Mouse (Mus musculus) intestine, embryonic 15.5 days (tissue): ENCODE measurements around the gene Atp8a1. TPM values are rescaled to one million over a fixed set of nuclear protein-coding genes. Genes with fewer than 3 reads are reported as not detected.
A peak's percentile ranks its signal among the peaks of the same experiment; 100 is the strongest.

Source experiments
- ATAC-seq: fragments of 200-750 bp; cut with Nextera tagmentation; 2 replicates; pipeline ENCODE4 v1.8.0; 2017; ENCODE audit warnings: moderate TSS enrichment, moderate library complexity
- H3K27ac ChIP-seq: fragments of 300-500 bp; sonication (generic); 2 replicates; pipeline ENCODE4 v1.5.1; 2015; ENCODE audit warnings: mild to moderate bottlenecking, inconsistent platforms
- H3K27me3 ChIP-seq: fragments of 300-500 bp; sonication (generic); replicated peaks from 2 replicates; pipeline ENCODE4 v1.6.1; 2015; ENCODE audit warnings: inconsistent platforms
- H3K36me3 ChIP-seq: fragments of 300-500 bp; sonication (generic); 2 replicates; pipeline ENCODE4 v1.6.1; 2015; ENCODE audit warnings: inconsistent platforms
- H3K4me1 ChIP-seq: fragments of 300-500 bp; sonication (generic); replicated peaks from 2 replicates; pipeline ENCODE4 v1.6.1; 2015; ENCODE audit warnings: inconsistent platforms
- H3K4me2 ChIP-seq: fragments of 300-500 bp; sonication (generic); replicated peaks from 2 replicates; pipeline ENCODE4 v1.6.1; 2015; ENCODE audit warnings: mild to moderate bottlenecking, inconsistent platforms
- H3K4me3 ChIP-seq: fragments of 300-500 bp; sonication (generic); replicated peaks from 2 replicates; pipeline ENCODE4 v1.5.1; 2015; ENCODE audit warnings: inconsistent platforms
- H3K9ac ChIP-seq: fragments of 300-500 bp; sonication (generic); 2 replicates; pipeline ENCODE4 v1.6.1; 2015; ENCODE audit warnings: inconsistent platforms
- H3K9me3 ChIP-seq: fragments of 300-500 bp; sonication (generic); 2 replicates; pipeline ENCODE4 v1.6.1; 2016; ENCODE audit warnings: inconsistent platforms
- WGBS: fragments of 180-500 bp; shearing (Covaris S2); methylation state at CpG from one replicate; pipeline ENCODE4 v1.1.7; 2015; 5-methylcytosine and 5-hydroxymethylcytosine counted together
- polyA plus RNA-seq: library from polyadenylated mRNA; unstranded; fragments of >200 nt; fragmentation: Nextera tagmentation; extraction: Ambion mirVana; gene quantifications from 2 replicates; pipeline ENCODE4 v1.2.1, GENCODE M21; 2015

Atp8a1 gene
- polyA plus RNA-seq, 1 experiment from 2014 or later, result 16.5 TPM

- Histone ChIP-seq H3K4me2 (peak overlapping the region; percentile 90; the same call in 1 of the 2 replicates), H3K27me3 (no peaks in the 10 kb centered on the region), H3K36me3 (no peaks in the 10 kb centered on the region), H3K27ac (no peak overlapping the region), H3K9me3 (no peaks in the 10 kb centered on the region), H3K4me1 (peaks cover 12% of the 10 kb centered on the region), H3K4me3 (no peak overlapping the region), H3K9ac (no peak overlapping the region)
- WGBS, result 63% methylated on average over 12 of the region's 12 CpGs
- no peak for ATAC-seq
Observed at GRCm38 (mm10) chr5:67848511-67849014, 1.3 kb upstream of the Atp8a1 start.

- H3K4me1 ChIP-seq, result peaks cover 12% of the 10 kb centered on the region
- peak overlapping the region; percentile 90 for H3K4me3 ChIP-seq
- H3K4me2 ChIP-seq, result peak overlapping the region; percentile 90
- WGBS, result under 1% methylated on average over 35 of the region's 39 CpGs
- ATAC-seq, result no peak; the same call in 1 of the 2 replicates
- no peaks in the 10 kb centered on the region for H3K36me3 ChIP-seq
- no peaks in the 10 kb centered on the region for H3K9me3 ChIP-seq
- H3K27ac ChIP-seq, result peak overlapping the region; percentile 77
- H3K9ac ChIP-seq, result peak overlapping the region; percentile 64
- no peaks in the 10 kb centered on the region for H3K27me3 ChIP-seq
Observed at GRCm38 (mm10) chr5:67846361-67847224, 641 bp downstream of the Atp8a1 start.

- no peaks in the 10 kb centered on the region for H3K27me3 ChIP-seq
- peak; percentile 16 for ATAC-seq
- peaks cover 12% of the 10 kb centered on the region for H3K4me1 ChIP-seq
- H3K9ac ChIP-seq, result no peak overlapping the region
- no peaks in the 10 kb centered on the region for H3K36me3 ChIP-seq
- H3K27ac ChIP-seq, result peak overlapping the region; percentile 45; the same call in 1 of the 2 replicates
- no peaks in the 10 kb centered on the region for H3K9me3 ChIP-seq
- 0 out of 2 replicates have a peak overlapping the region, but pooled peaks have one; percentile 12 for H3K4me3 ChIP-seq
- peak overlapping the region; percentile 90 for H3K4me2 ChIP-seq
- 14% methylated on average over 8 of the region's 8 CpGs for WGBS
Observed at GRCm38 (mm10) chr5:67845190-67845691, 2.0 kb downstream of the Atp8a1 start.

- H3K4me2 ChIP-seq, result no peak overlapping the region
- H3K27ac ChIP-seq, result no peak overlapping the region
- no peak for ATAC-seq
- no peaks in the 10 kb centered on the region for H3K27me3 ChIP-seq
- H3K4me3 ChIP-seq, result no peak overlapping the region
- peaks cover 12% of the 10 kb centered on the region for H3K4me1 ChIP-seq
- 44% methylated on average over 4 of the region's 4 CpGs for WGBS
- no peak overlapping the region for H3K9ac ChIP-seq
- no peaks in the 10 kb centered on the region for H3K36me3 ChIP-seq
- H3K9me3 ChIP-seq, result no peaks in the 10 kb centered on the region
Observed at GRCm38 (mm10) chr5:67844070-67844469, 3.2 kb downstream of the Atp8a1 start.

- no peaks in the 10 kb centered on the region for H3K36me3 ChIP-seq
- ATAC-seq, result 0 out of 2 replicates have a peak, but pooled peaks have one; percentile 18
- WGBS, result 40% methylated on average over 6 of the region's 6 CpGs
- H3K4me3 ChIP-seq, result no peak overlapping the region
- H3K27ac ChIP-seq, result 0 out of 2 replicates have a peak overlapping the region, but pooled peaks have one; percentile 8
- H3K4me2 ChIP-seq, result no peak overlapping the region
- H3K9ac ChIP-seq, result no peak overlapping the region
- H3K27me3 ChIP-seq, result no peaks in the 10 kb centered on the region
- H3K9me3 ChIP-seq, result no peaks in the 10 kb centered on the region
- H3K4me1 ChIP-seq, result peaks cover 11% of the 10 kb centered on the region
Observed at GRCm38 (mm10) chr5:67842306-67842705, 4.9 kb downstream of the Atp8a1 start.

- Histone ChIP-seq H3K4me2 (no peak overlapping the region), H3K9me3 (no peaks in the 10 kb centered on the region), H3K4me3 (no peak overlapping the region), H3K36me3 (no peaks in the 10 kb centered on the region), H3K4me1 (0 out of 2 replicates have a peak, but pooled peaks cover 3% of the 10 kb centered on the region), H3K27me3 (no peaks in the 10 kb centered on the region), H3K9ac (no peak overlapping the region), H3K27ac (no peak overlapping the region)
- no peak for ATAC-seq
- 88% methylated on average over 5 of the region's 5 CpGs for WGBS
Observed at GRCm38 (mm10) chr5:67833841-67834240, 13.4 kb downstream of the Atp8a1 start.

- 69% methylated on average over 10 of the region's 10 CpGs for WGBS
- no peak overlapping the region for H3K27ac ChIP-seq
- no peaks in the 10 kb centered on the region for H3K9me3 ChIP-seq
- ATAC-seq, result peak; percentile 78
- H3K4me2 ChIP-seq, result no peak overlapping the region
- H3K36me3 ChIP-seq, result no peaks in the 10 kb centered on the region
- no peak overlapping the region for H3K9ac ChIP-seq
- H3K4me1 ChIP-seq, result 0 out of 2 replicates have a peak, but pooled peaks cover 3% of the 10 kb centered on the region
- H3K4me3 ChIP-seq, result no peak overlapping the region
- H3K27me3 ChIP-seq, result no peaks in the 10 kb centered on the region
Observed at GRCm38 (mm10) chr5:67831293-67832147, 15.7 kb downstream of the Atp8a1 start.

GRCm38 (mm10) chr5:67828356-67828755 lies 18.9 kb downstream of the Atp8a1 start:
- no peak for ATAC-seq
- 89% methylated on average over 3 of the region's 3 CpGs for WGBS
- Histone ChIP-seq H3K27me3 (no peaks in the 10 kb centered on the region), H3K9me3 (no peaks in the 10 kb centered on the region), H3K36me3 (no peaks in the 10 kb centered on the region), H3K4me3 (no peak overlapping the region), H3K4me2 (no peak overlapping the region), H3K27ac (no peak overlapping the region), H3K9ac (no peak overlapping the region), H3K4me1 (0 out of 2 replicates have a peak, but pooled peaks cover 3% of the 10 kb centered on the region)

GRCm38 (mm10) chr5:67826935-67827334 lies 20.3 kb downstream of the Atp8a1 start:
- Histone ChIP-seq H3K9me3 (no peaks in the 10 kb centered on the region), H3K9ac (no peak overlapping the region), H3K4me3 (no peak overlapping the region), H3K36me3 (no peaks in the 10 kb centered on the region), H3K27me3 (no peaks in the 10 kb centered on the region), H3K4me1 (0 out of 2 replicates have a peak, but pooled peaks cover 3% of the 10 kb centered on the region), H3K27ac (no peak overlapping the region), H3K4me2 (no peak overlapping the region)
- no peak for ATAC-seq
- 90% methylated on average over 3 of the region's 3 CpGs for WGBS

GRCm38 (mm10) chr5:67826278-67826677 lies 21.0 kb downstream of the Atp8a1 start:
- no peaks in the 10 kb centered on the region for H3K4me1 ChIP-seq
- H3K9me3 ChIP-seq, result no peaks in the 10 kb centered on the region
- no peak for ATAC-seq
- H3K27ac ChIP-seq, result no peak overlapping the region
- no peaks in the 10 kb centered on the region for H3K27me3 ChIP-seq
- no peaks in the 10 kb centered on the region for H3K36me3 ChIP-seq
- no peak overlapping the region for H3K4me2 ChIP-seq
- H3K4me3 ChIP-seq, result no peak overlapping the region
- no peak overlapping the region for H3K9ac ChIP-seq
- 88% methylated on average over 9 of the region's 9 CpGs for WGBS

GRCm38 (mm10) chr5:67824600-67824999 lies 22.6 kb downstream of the Atp8a1 start:
- no peak for ATAC-seq
- H3K9me3 ChIP-seq, result no peaks in the 10 kb centered on the region
- H3K9ac ChIP-seq, result no peak overlapping the region
- no peak overlapping the region for H3K27ac ChIP-seq
- no peaks in the 10 kb centered on the region for H3K36me3 ChIP-seq
- no peak overlapping the region for H3K4me2 ChIP-seq
- WGBS, result 54% methylated on average over 2 of the region's 2 CpGs
- no peaks in the 10 kb centered on the region for H3K27me3 ChIP-seq
- no peak overlapping the region for H3K4me3 ChIP-seq
- no peaks in the 10 kb centered on the region for H3K4me1 ChIP-seq

- Histone ChIP-seq H3K4me2 (no peak overlapping the region), H3K27me3 (no peaks in the 10 kb centered on the region), H3K27ac (no peak overlapping the region), H3K9me3 (no peaks in the 10 kb centered on the region), H3K4me3 (no peak overlapping the region), H3K36me3 (no peaks in the 10 kb centered on the region), H3K9ac (no peak overlapping the region), H3K4me1 (no peaks in the 10 kb centered on the region)
- 72% methylated on average over 5 of the region's 5 CpGs for WGBS
- no peak for ATAC-seq
Observed at GRCm38 (mm10) chr5:67823771-67824170, 23.5 kb downstream of the Atp8a1 start.
